Mouse (Mus musculus): ENCODE measurements at regions not wholly inside any gene's neighbourhood (a gene's known extent, or its start where the extent isn't known, plus 50 kb on each side); places are given as distances from the start of the nearest gene placed in this dataset.

DNA sequence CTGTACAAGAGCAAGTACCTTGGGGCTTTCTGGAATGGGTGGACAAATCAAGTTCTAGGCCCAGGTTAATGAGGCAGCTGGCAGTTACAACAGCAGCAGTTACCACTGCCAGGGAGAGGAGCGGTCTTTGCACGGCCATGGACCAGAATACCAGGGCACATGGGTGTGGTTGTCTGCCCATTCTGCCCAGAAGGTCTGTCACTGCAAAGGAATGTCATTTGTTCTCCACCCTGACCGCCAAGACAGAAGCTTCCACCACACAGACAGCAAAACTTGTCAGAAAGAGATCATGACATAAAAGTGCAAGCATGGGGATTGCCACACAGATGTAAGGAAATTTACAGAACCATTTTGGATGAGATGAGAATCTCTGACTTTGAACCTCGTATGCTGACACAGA, 151.8 kb upstream of the Pabpc6 start:
- TF ChIP-seq CTCF (IDR thresholded peaks at IDR 0.05) (no peak), EP300 (IDR thresholded peaks at IDR 0.05) (no peak)

All from lung, postnatal 0 days (tissue).